Mouse (Mus musculus) heart, embryonic 16.5 days (tissue): ENCODE measurements around the gene Slc13a3. TPM values are rescaled to one million over a fixed set of nuclear protein-coding genes. Genes with fewer than 3 reads are reported as not detected.
A peak's percentile ranks its signal among the peaks of the same experiment; 100 is the strongest.

Experiments used
- ATAC-seq: fragments of 200-750 bp; cut with Nextera tagmentation; replicated peaks from 2 replicates; pipeline ENCODE4 v1.8.0; 2017; ENCODE audit warnings: moderate number of reproducible peaks; ENCODE audit not compliant: insufficient read depth, low FRiP score; ENCODE audit errors: extremely low read depth
- H3K27ac ChIP-seq: fragments of 300-500 bp; sonication (generic); 2 replicates; pipeline ENCODE4 v1.5.1; 2014; ENCODE audit warnings: mild to moderate bottlenecking, low read length, control low read depth, moderate library complexity
- H3K27me3 ChIP-seq: fragments of 300-500 bp; sonication (generic); 2 replicates; pipeline ENCODE4 v1.6.1; 2014; ENCODE audit warnings: low read length, mixed read lengths; ENCODE audit not compliant: control insufficient read depth, insufficient read depth
- H3K36me3 ChIP-seq: fragments of 300-500 bp; sonication (generic); 2 replicates; pipeline ENCODE4 v1.6.1; 2014; ENCODE audit not compliant: control insufficient read depth, insufficient read depth
- H3K4me1 ChIP-seq: fragments of 300-500 bp; sonication (generic); 2 replicates; pipeline ENCODE4 v1.6.1; 2014; ENCODE audit warnings: low read length, mixed read lengths; ENCODE audit not compliant: control insufficient read depth, insufficient read depth
- H3K4me2 ChIP-seq: fragments of 300-500 bp; sonication (generic); 2 replicates; pipeline ENCODE4 v1.6.1; 2014; ENCODE audit warnings: low read depth, mild to moderate bottlenecking, control low read depth, low read length
- H3K4me3 ChIP-seq: fragments of 300-500 bp; sonication (generic); 2 replicates; pipeline ENCODE4 v1.5.1; 2014; ENCODE audit warnings: mild to moderate bottlenecking, control low read depth, low read length
- H3K9ac ChIP-seq: fragments of 300-500 bp; sonication (generic); 2 replicates; pipeline ENCODE4 v1.6.1; 2014; ENCODE audit warnings: low read length, control low read depth
- H3K9me3 ChIP-seq: fragments of 300-500 bp; sonication (generic); replicated peaks from 2 replicates; pipeline ENCODE4 v1.6.1; 2016; ENCODE audit warnings: low read length; ENCODE audit not compliant: control insufficient read depth
- WGBS: fragments of 180-500 bp; shearing (Covaris S2); extraction: QIAGEN DNeasy Blood & Tissue Kit; methylation state at CpG from one replicate; pipeline ENCODE4 v1.1.7; 2014; 5-methylcytosine and 5-hydroxymethylcytosine counted together
- polyA plus RNA-seq: library from polyadenylated mRNA; unstranded; fragments of >200 nt; fragmentation: Nextera tagmentation; extraction: Ambion mirVana; gene quantifications from 2 replicates; pipeline ENCODE4 v1.2.1, GENCODE M21; 2015

Slc13a3 gene
- polyA plus RNA-seq, 1 experiment from 2014 or later: 0.25 TPM

DNA sequence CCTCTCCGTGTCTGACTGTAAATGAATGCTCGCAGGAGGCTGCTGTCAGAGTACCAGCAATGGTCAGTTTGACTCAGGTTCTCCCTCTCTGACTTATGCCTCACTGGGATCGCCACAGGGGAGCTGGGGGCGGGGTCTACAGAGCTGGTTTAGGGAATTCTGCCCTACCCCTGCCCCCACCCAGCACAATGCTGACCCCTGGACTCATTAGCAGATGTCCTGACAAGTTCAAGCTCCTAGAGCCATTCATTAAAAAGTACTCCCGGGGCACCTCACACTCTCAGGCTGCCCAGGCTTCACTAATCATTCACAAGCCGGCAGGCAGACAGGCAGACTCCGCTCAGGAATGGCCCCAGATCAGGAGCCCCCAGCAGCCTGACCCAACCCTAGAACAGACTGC is 13.4 kb downstream of the Slc13a3 start:
- WGBS: 26% methylated on average over 7 of the region's 7 CpGs
- Histone ChIP-seq H3K4me3 (no peak overlapping the region), H3K27ac (no peak overlapping the region), H3K4me2 (no peak overlapping the region), H3K9ac (no peak overlapping the region), H3K9me3 (no peaks in the 10 kb centered on the region), H3K27me3 (peaks cover 3% of the 10 kb centered on the region; the same call in 1 of the 2 replicates), H3K4me1 (no peaks in the 10 kb centered on the region), H3K36me3 (no peaks in the 10 kb centered on the region)
- no peak for ATAC-seq

DNA sequence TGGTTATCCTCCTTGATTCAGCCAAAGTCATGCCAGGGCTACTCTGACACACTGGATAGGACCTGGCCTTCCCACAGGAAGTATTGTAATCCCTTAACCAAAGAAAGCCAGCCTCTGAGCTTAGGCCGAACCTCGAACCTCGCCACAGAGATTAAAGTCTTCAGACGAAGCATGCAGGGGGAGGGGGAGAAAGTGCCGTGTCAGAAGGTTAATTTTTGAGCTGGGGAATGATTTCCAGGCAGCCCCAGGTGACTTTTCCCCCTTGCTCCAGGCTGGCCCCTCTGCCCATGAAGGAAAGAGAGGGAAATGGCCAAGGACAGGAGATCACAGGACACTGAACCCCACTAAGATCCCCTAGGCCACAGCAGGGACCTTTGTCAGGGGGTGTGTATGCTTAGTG is 14.8 kb downstream of the Slc13a3 start:
- Histone ChIP-seq H3K27me3 (peaks cover 3% of the 10 kb centered on the region; the same call in 1 of the 2 replicates), H3K27ac (no peak overlapping the region), H3K4me2 (no peak overlapping the region), H3K36me3 (no peaks in the 10 kb centered on the region), H3K9ac (no peak overlapping the region), H3K4me1 (no peaks in the 10 kb centered on the region), H3K9me3 (no peaks in the 10 kb centered on the region), H3K4me3 (no peak overlapping the region)
- 57% methylated on average over 5 of the region's 5 CpGs for WGBS
- ATAC-seq: no peak

DNA sequence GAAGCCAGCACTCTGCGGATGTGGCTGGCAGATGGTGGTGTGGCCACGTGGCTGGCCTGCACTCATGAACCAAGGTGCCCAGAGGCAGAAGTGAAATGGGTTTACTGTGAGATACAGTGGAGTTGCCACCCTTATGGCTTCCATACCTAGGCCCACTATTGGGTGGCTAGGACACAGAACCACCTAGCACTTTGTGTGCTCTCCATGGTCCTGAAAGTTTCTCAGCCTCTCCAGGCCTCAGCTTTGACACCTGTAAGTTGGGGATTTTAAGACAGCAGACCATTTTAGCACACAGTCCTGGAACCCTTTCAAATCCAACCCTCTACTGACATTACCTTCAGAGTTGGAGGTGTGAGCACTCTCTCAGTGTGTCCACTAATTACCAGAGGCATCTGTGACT is 16.3 kb downstream of the Slc13a3 start:
- 47% methylated on average over 2 of the region's 2 CpGs for WGBS
- no peak overlapping the region for H3K4me2 ChIP-seq
- H3K9me3 ChIP-seq: no peaks in the 10 kb centered on the region
- no peaks in the 10 kb centered on the region for H3K4me1 ChIP-seq
- no peak overlapping the region for H3K4me3 ChIP-seq
- ATAC-seq: peak; percentile 23; the same call in 1 of the 2 replicates
- no peak overlapping the region for H3K27ac ChIP-seq
- H3K36me3 ChIP-seq: no peaks in the 10 kb centered on the region
- H3K27me3 ChIP-seq: peaks cover 3% of the 10 kb centered on the region; the same call in 1 of the 2 replicates
- no peak overlapping the region for H3K9ac ChIP-seq

DNA sequence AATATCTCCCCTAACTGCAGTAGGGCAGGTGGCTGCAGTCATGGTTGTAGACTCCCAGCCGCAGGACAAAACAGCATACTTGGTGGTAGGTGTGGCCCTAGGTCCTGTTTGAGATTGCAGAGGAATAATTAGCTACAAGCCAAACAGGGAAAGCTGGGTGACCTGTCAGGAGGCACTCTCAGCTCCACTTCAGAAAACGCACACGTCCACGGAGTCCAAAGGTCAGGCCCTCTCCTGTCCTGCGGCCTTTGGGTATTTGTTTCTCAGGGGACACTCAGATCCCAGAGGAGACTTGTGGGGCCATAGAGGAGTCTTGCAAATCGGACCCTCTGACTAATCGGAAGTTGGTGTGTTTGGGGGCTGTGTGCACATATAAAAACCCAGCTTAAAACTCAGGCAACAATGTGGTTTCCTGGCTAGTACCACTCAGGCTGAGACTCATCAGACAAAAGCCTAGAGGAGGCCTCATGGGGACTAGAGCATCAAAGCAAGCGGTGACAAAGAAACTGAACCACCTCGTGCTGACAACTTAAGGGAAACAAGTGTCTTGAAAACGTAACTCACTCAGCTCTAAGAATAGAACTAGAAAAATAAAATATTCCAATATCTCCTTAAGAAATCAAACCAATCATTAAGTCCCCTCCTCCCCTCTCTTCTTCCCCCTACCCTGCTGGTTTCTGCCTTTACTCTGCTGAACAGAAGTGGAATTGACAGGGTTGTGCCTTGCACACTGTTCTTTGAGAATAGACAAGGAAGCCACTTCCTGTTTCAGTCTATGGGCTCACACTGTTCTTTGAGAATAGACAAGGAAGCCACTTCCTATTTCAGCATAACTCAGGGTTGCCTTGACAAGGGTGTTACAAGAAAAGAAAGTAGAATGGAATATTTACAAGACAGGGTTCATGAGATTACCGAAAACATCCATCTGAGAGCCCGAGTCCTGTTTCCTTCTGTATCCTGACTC is 20.0 kb downstream of the Slc13a3 start:
- no peak overlapping the region for H3K27ac ChIP-seq
- no peaks in the 10 kb centered on the region for H3K9me3 ChIP-seq
- H3K4me1 ChIP-seq: no peaks in the 10 kb centered on the region
- H3K9ac ChIP-seq: no peak overlapping the region
- H3K36me3 ChIP-seq: no peaks in the 10 kb centered on the region
- ATAC-seq: no peak
- H3K27me3 ChIP-seq: 0 out of 2 replicates have a peak, but pooled peaks cover 3% of the 10 kb centered on the region
- WGBS: 72% methylated on average over 12 of the region's 12 CpGs
- H3K4me2 ChIP-seq: no peak overlapping the region
- H3K4me3 ChIP-seq: no peak overlapping the region

DNA sequence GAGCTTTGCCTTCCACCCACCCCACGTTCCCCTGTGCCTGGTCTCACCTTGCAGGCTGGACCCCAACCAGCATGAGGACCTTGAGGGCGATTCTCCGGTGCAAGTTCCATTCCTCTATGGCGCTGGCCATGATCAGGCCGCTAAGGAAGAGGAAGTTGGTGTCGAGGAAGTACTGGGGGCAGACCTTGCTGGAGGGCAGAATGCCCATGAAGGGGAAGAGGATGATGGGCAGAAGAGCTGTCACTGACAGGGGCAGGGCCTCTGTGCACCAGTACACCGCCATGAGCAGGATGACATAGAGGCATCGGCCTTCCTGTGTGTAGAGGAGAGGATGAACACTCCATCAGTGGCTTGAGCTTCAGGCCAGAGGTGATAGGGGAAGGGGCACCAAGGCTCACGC is 24.6 kb downstream of the Slc13a3 start:
- H3K9me3 ChIP-seq: no peaks in the 10 kb centered on the region
- no peak overlapping the region for H3K4me3 ChIP-seq
- ATAC-seq: no peak
- no peaks in the 10 kb centered on the region for H3K4me1 ChIP-seq
- no peaks in the 10 kb centered on the region for H3K36me3 ChIP-seq
- WGBS: 69% methylated on average over 9 of the region's 9 CpGs
- H3K27me3 ChIP-seq: 0 out of 2 replicates have a peak, but pooled peaks cover 3% of the 10 kb centered on the region
- no peak overlapping the region for H3K9ac ChIP-seq
- no peak overlapping the region for H3K4me2 ChIP-seq
- no peak overlapping the region for H3K27ac ChIP-seq

DNA sequence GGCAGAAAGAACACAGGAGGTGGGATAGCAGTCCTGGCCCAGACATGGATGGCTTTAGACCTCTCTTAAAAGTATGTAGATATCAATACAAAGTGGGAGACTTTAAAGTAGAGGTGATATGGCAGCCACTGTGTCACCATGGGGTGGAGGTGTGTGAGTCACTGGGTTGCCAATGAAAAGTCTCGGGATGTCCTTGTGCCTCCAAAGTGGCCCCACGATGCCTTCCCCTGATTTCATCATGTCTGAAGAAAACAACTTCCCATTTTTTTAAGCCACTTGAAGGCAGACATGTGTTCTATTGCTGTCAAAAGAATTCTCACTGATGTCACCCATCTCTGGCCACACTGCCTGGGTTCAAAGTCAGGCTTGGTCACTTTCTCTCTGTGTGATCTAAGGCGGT is 28.2 kb downstream of the Slc13a3 start:
- no peaks in the 10 kb centered on the region for H3K4me1 ChIP-seq
- no peak for ATAC-seq
- no peak overlapping the region for H3K4me2 ChIP-seq
- H3K9me3 ChIP-seq: no peaks in the 10 kb centered on the region
- no peak overlapping the region for H3K27ac ChIP-seq
- H3K4me3 ChIP-seq: no peak overlapping the region
- WGBS: 72% methylated on average over 3 of the region's 3 CpGs
- H3K36me3 ChIP-seq: no peaks in the 10 kb centered on the region
- H3K27me3 ChIP-seq: 0 out of 2 replicates have a peak, but pooled peaks cover 3% of the 10 kb centered on the region
- no peak overlapping the region for H3K9ac ChIP-seq

DNA sequence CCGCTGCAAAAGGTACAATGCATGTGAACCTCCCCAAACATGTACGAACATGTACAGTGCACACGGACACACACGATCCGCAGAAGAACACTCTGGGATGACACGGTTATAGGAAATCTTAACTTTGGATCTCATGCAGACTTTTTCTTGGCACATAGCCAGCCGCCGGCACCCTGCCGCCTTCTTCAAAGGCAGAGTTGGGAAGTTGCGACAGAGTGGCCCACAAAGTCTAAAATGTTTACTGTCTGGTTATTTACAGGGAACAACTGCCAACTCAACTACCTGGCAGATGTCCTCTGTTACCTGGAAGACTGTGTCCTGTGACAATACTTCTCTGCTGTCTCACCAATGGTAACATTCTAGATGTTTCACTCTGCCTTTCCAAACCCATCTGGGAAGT is 30.0 kb downstream of the Slc13a3 start:
- WGBS: 72% methylated on average over 10 of the region's 10 CpGs
- H3K9ac ChIP-seq: no peak overlapping the region

DNA sequence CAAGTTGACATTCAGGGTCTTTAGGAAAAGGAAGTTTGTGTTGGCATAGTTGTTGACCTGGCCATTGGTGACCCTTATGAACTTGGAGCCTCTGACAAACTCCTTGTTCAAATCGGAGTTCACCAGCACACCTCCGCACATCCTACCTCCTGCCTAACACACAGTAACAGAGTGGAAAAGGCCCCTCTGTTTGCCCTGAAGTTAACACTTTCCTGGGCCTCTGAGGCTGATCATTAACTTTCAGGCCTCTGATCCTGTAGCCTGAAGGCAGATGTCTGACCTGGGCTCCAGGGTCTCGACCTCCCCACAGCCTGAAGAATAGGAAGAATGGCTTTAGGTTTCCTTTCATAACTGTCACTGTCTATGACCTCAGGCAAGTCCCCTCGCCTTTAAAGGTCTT is 31.4 kb downstream of the Slc13a3 start:
- WGBS: 61% methylated on average over 4 of the region's 4 CpGs
- ATAC-seq: no peak
- H3K36me3 ChIP-seq: no peaks in the 10 kb centered on the region
- H3K27ac ChIP-seq: no peak overlapping the region
- no peak overlapping the region for H3K9ac ChIP-seq
- no peak overlapping the region for H3K4me3 ChIP-seq
- no peaks in the 10 kb centered on the region for H3K9me3 ChIP-seq
- H3K27me3 ChIP-seq: no peaks in the 10 kb centered on the region
- no peak overlapping the region for H3K4me2 ChIP-seq
- no peaks in the 10 kb centered on the region for H3K4me1 ChIP-seq

More for the DNA sequence above, 30.0 kb downstream of the Slc13a3 start:
- Histone ChIP-seq H3K27ac (no peak overlapping the region), H3K9me3 (no peaks in the 10 kb centered on the region), H3K27me3 (no peaks in the 10 kb centered on the region), H3K4me2 (no peak overlapping the region), H3K4me3 (no peak overlapping the region), H3K36me3 (no peaks in the 10 kb centered on the region), H3K4me1 (no peaks in the 10 kb centered on the region)
- ATAC-seq: no peak

DNA sequence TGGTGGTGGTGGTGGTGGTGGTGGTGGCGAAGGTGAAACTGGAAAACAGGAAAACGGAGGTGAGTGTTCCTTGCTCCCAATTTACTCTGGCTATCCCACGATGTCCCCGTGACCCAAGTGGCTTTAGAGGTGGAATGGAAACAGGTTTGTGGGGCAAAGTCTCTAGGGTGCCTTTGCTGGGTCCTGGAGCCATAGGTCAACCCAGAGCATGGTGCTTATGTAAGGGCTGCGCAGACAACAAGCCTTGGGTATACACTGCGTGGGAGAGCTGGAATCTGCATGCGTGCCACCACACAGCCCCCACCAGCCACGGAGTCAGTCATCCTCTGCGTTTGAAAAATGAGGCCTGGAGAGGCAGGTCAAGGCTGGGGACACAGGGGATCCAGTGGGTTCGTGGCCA is 33.4 kb downstream of the Slc13a3 start:
- Histone ChIP-seq H3K9me3 (no peaks in the 10 kb centered on the region), H3K9ac (no peak overlapping the region), H3K4me3 (no peak overlapping the region), H3K27ac (no peak overlapping the region), H3K27me3 (no peaks in the 10 kb centered on the region), H3K4me1 (no peaks in the 10 kb centered on the region), H3K36me3 (no peaks in the 10 kb centered on the region), H3K4me2 (no peak overlapping the region)
- 83% methylated on average over 10 of the region's 10 CpGs for WGBS
- ATAC-seq: no peak
